Mouse (Mus musculus): ENCODE results near the gene Pax7.

DNA sequence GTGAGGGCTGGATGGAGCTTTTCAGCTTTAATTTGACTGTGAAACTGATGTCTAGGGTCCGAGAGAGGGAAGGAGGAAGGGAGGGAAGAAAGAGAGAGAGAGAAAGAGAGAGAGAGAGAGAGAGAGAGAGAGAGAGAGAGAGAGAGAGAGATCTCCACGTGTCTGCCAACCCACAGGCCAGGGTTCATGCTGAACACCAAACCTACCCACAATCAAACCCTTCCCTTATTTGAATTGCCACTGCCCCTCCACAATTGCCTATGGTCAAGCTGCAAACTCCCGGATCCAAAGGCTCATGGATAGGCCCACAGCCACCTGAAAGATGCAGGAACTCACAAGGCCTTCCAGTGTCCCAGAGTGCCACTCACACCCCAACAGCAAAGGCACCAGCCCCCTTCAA, 7.1 kb downstream of the Pax7 start:
- TF ChIP-seq POLR2A (IDR thresholded peaks at IDR 0.05; ENCODE audit: borderline replicate concordance, extremely low read depth, low read depth, low read length): no peak
- no peak for TF ChIP-seq CTCF (IDR thresholded peaks at IDR 0.05; ENCODE audit: insufficient read depth, low read length)

Data from lung, adult 2 months (tissue).